Mouse (Mus musculus) limb, embryonic 12.5 days (tissue): ENCODE results near the gene Myzap. TPM values are rescaled to one million over a fixed set of nuclear protein-coding genes. Genes with fewer than 3 reads are reported as not detected.

Experiments
- ATAC-seq: fragments of 200-750 bp; cut with Nextera tagmentation; 2 replicates; pipeline ENCODE4 v1.8.0; 2017; ENCODE audit warnings: low read depth, moderate TSS enrichment; ENCODE audit not compliant: insufficient number of reproducible peaks, insufficient read depth, low FRiP score, low TSS enrichment
- H3K27ac ChIP-seq: fragments of 300-500 bp; sonication (generic); 2 replicates; pipeline ENCODE4 v1.5.1; 2016; ENCODE audit warnings: mild to moderate bottlenecking, moderate library complexity
- H3K27me3 ChIP-seq: fragments of 300-500 bp; sonication (generic); 2 replicates; pipeline ENCODE4 v1.6.1; 2016; ENCODE audit warnings: mild to moderate bottlenecking, moderate library complexity
- H3K36me3 ChIP-seq: fragments of 300-500 bp; sonication (generic); 2 replicates; pipeline ENCODE4 v1.6.1; 2016; ENCODE audit warnings: mild to moderate bottlenecking, moderate library complexity
- H3K4me1 ChIP-seq: fragments of 300-500 bp; sonication (generic); replicated peaks from 2 replicates; pipeline ENCODE4 v1.6.1; 2016
- H3K4me2 ChIP-seq: fragments of 300-500 bp; sonication (generic); 2 replicates; pipeline ENCODE4 v1.6.1; 2016; ENCODE audit warnings: mild to moderate bottlenecking, moderate library complexity
- H3K4me3 ChIP-seq: fragments of 300-500 bp; sonication (generic); replicated peaks from 2 replicates; pipeline ENCODE4 v1.5.1; 2016; ENCODE audit warnings: mild to moderate bottlenecking
- H3K9ac ChIP-seq: fragments of 300-500 bp; sonication (generic); replicated peaks from 2 replicates; pipeline ENCODE4 v1.6.1; 2016; ENCODE audit warnings: mild to moderate bottlenecking, moderate library complexity
- H3K9me3 ChIP-seq: fragments of 300-500 bp; sonication (generic); 2 replicates; pipeline ENCODE4 v1.6.1; 2016; ENCODE audit warnings: mild to moderate bottlenecking, moderate library complexity
- WGBS: fragments of 180-500 bp; shearing (Covaris S2); methylation state at CpG from one replicate; pipeline ENCODE4 v1.1.7; 2016; 5-methylcytosine and 5-hydroxymethylcytosine counted together
- polyA plus RNA-seq: library from polyadenylated mRNA; unstranded; fragments of >200 nt; fragmentation: Nextera tagmentation; extraction: Ambion mirVana; gene quantifications from 2 replicates; pipeline ENCODE4 v1.2.1, GENCODE M21; 2016

Gene Myzap
- polyA plus RNA-seq, 1 experiment from 2014 or later, result 10.0 TPM

DNA sequence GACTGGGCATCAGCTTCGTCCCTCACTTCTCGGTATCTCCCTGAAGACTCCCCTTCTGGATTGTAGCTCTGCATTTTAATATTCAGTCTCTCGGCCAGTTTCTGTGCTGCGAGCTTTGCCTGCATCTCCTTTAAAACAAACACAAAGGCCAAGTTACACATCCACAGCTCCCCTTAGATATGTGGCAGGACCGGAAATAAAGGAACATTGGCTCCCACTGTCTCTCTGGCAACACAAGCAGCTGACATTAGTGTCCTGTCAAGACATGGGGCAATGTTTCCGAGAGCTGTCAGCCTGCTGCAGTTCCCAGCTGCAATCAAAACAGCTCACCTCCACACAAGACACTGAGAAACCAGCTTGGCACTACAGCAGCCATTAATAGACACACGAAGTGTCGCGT, 112.7 kb downstream of the Myzap start:
- peaks cover 89% of the 10 kb centered on the region for H3K36me3 ChIP-seq
- 95% methylated on average over 9 of the region's 9 CpGs for WGBS
- no peaks in the 10 kb centered on the region for H3K27me3 ChIP-seq
- H3K9me3 ChIP-seq, result 0 out of 2 replicates have a peak, but pooled peaks cover 2% of the 10 kb centered on the region
- H3K4me2 ChIP-seq, result no peak overlapping the region
- H3K9ac ChIP-seq, result no peak overlapping the region
- H3K4me1 ChIP-seq, result peaks cover 15% of the 10 kb centered on the region
- H3K4me3 ChIP-seq, result no peak overlapping the region
- no peak for ATAC-seq
- no peak overlapping the region for H3K27ac ChIP-seq

DNA sequence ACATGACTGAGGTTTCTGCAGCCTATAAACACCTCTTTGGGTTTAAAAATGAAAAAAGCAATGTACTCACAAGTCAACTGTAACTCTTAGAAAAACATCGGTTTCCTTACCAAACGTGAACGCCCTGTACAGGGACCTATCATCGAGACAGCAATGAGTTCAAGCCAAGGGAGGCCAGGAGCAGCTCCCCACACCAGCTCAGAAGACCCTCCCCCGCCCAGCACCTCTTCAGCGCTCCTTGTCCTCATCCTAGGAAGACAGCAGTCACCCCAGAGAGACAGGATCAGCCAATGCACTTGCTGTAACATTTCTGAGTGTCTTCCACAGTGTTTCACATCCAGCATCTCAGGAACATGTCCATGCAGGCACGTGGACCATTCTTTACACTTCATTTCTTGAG, 113.6 kb downstream of the Myzap start:
- Histone ChIP-seq H3K4me3 (no peak overlapping the region), H3K36me3 (peaks cover 93% of the 10 kb centered on the region), H3K9me3 (0 out of 2 replicates have a peak, but pooled peaks cover 2% of the 10 kb centered on the region), H3K4me1 (peaks cover 9% of the 10 kb centered on the region; the same call in 1 of the 2 replicates), H3K27me3 (no peaks in the 10 kb centered on the region), H3K4me2 (no peak overlapping the region), H3K9ac (no peak overlapping the region), H3K27ac (no peak overlapping the region)
- WGBS, result 95% methylated on average over 7 of the region's 7 CpGs
- ATAC-seq, result no peak

DNA sequence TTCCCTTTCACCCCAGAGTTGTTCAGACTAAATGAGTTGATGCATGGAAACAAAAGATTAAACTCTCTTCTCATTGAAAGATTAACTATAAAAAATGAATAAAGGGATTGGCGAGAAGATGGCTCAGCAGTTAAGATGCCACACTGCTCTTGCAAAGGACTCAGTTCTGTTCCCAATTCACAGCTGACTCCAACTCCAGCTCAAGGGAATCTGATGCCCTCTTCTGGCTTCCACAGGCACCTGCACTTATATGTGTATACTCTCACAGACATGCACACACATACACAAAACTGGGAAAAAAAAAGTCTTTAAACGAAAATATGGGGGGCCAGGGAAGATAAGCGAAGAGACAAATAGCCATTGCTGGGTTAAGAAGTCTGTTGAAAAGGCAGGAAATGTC, 115.6 kb downstream of the Myzap start:
- no peaks in the 10 kb centered on the region for H3K27me3 ChIP-seq
- H3K27ac ChIP-seq, result no peak overlapping the region
- peaks cover 75% of the 10 kb centered on the region for H3K36me3 ChIP-seq
- H3K4me2 ChIP-seq, result no peak overlapping the region
- ATAC-seq, result no peak
- H3K4me3 ChIP-seq, result no peak overlapping the region
- 96% methylated on average over 3 of the region's 3 CpGs for WGBS
- H3K9me3 ChIP-seq, result 0 out of 2 replicates have a peak, but pooled peaks cover 2% of the 10 kb centered on the region
- no peaks in the 10 kb centered on the region for H3K4me1 ChIP-seq
- H3K9ac ChIP-seq, result no peak overlapping the region

DNA sequence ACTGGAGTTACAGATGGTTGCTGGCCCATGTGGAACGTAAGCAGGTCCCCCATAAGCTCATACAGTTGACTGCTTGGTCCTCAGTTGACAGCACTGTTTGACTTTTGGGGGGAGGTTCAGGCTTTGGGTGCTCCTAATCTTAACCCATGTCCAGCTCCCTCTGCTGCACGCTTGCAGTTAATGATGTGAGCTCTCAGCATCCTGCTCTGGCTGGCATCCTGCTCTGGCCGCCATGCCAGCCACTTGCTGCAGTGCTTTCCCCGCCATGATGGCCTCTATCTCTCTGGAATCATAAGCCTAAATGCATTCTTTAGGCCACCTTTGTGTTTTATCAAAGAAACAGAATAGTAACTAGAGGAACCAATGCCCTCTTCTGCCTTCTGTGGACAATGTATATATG, 116.6 kb downstream of the Myzap start:
- no peak overlapping the region for H3K4me3 ChIP-seq
- H3K36me3 ChIP-seq, result peaks cover 65% of the 10 kb centered on the region
- H3K4me1 ChIP-seq, result no peaks in the 10 kb centered on the region
- WGBS, result 93% methylated on average over 4 of the region's 4 CpGs
- no peak overlapping the region for H3K4me2 ChIP-seq
- H3K9ac ChIP-seq, result no peak overlapping the region
- no peak overlapping the region for H3K27ac ChIP-seq
- H3K27me3 ChIP-seq, result no peaks in the 10 kb centered on the region
- 0 out of 2 replicates have a peak, but pooled peaks cover 2% of the 10 kb centered on the region for H3K9me3 ChIP-seq
- no peak for ATAC-seq

DNA sequence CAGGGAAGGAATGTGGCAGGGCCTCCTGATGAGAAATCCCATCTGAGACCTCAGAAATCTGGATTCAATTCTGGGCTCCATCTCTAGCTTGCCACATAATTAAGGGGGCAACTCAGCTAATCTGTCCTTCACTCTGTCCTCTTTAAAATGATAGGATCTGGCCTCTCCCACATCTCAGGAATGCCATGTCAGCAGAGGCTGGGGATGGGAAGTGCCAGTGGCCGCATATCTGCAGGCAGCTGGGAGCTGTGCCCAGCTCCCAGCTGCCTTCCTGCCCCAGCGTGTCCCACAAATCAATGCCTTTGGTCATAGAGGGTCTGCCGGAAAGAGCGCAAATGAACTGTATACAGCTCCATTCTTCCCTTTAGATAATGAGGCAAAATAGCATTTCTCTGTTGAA, 124.7 kb downstream of the Myzap start:
- no peak overlapping the region for H3K27ac ChIP-seq
- H3K27me3 ChIP-seq, result no peaks in the 10 kb centered on the region; the same call in 1 of the 2 replicates
- WGBS, result 69% methylated on average over 4 of the region's 4 CpGs
- no peaks in the 10 kb centered on the region for H3K9me3 ChIP-seq
- no peak overlapping the region for H3K4me3 ChIP-seq
- ATAC-seq, result no peak
- no peaks in the 10 kb centered on the region for H3K36me3 ChIP-seq
- H3K4me1 ChIP-seq, result no peaks in the 10 kb centered on the region
- no peak overlapping the region for H3K4me2 ChIP-seq
- no peak overlapping the region for H3K9ac ChIP-seq

DNA sequence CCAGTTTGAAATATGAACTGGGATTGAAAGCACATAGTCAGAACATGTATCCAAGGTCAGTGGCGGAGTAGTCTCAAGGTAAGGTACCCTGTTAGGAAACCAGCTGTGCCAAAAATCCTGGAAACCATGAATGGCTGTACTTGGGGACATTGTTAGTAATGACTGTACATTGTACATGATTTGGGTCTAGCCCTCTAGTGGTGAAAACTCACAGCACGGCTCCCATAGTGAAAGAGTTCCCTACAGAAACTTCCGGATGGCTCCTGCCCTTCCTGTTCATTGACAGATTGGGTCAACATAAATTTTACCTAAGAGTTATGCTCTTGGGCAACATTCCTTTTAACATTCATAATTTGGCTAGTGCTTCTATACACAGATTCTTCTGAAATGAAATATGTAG, 126.0 kb downstream of the Myzap start:
- H3K4me3 ChIP-seq, result no peak overlapping the region
- 84% methylated on average over 3 of the region's 3 CpGs for WGBS

DNA sequence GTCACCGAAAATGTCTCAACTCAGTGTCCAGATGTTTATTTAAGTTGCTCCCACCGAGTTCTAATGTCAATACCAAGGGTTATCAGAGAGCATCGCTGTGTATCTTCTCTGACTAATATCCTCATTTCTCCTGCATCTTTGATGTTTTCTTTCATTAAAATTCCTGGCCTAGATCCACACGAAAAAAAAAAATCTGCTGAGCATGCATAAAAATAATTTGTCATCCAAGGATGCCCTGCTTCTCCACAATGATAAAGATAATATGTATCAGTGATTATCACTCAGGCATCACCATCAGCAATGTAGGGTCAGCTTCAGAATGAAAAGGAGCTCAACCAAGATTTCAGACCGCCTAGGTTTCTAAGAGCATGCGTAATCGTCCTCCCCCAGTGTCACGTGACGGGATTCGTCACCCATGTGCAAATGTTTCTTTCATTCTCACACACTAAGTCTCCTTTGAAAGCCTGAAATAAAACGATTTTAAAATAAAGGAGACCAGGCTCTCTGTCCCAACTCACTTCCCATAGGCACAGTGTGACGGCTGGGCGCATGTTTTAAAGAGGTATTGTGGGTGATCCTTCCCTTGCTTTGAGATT, 129.0 kb downstream of the Myzap start:
- 80% methylated on average over 13 of the region's 13 CpGs for WGBS
- no peak overlapping the region for H3K4me2 ChIP-seq
- H3K4me1 ChIP-seq, result no peaks in the 10 kb centered on the region
- H3K36me3 ChIP-seq, result no peaks in the 10 kb centered on the region
- no peak overlapping the region for H3K9ac ChIP-seq
- H3K4me3 ChIP-seq, result no peak overlapping the region
- no peak for ATAC-seq
- H3K27ac ChIP-seq, result no peak overlapping the region
- H3K9me3 ChIP-seq, result no peaks in the 10 kb centered on the region
- no peaks in the 10 kb centered on the region; the same call in 1 of the 2 replicates for H3K27me3 ChIP-seq

More for the DNA sequence above, 126.0 kb downstream of the Myzap start:
- H3K9me3 ChIP-seq, result no peaks in the 10 kb centered on the region
- H3K4me1 ChIP-seq, result no peaks in the 10 kb centered on the region
- no peak overlapping the region for H3K9ac ChIP-seq
- no peak for ATAC-seq
- H3K27me3 ChIP-seq, result no peaks in the 10 kb centered on the region; the same call in 1 of the 2 replicates
- H3K27ac ChIP-seq, result no peak overlapping the region
- H3K36me3 ChIP-seq, result no peaks in the 10 kb centered on the region
- H3K4me2 ChIP-seq, result no peak overlapping the region

DNA sequence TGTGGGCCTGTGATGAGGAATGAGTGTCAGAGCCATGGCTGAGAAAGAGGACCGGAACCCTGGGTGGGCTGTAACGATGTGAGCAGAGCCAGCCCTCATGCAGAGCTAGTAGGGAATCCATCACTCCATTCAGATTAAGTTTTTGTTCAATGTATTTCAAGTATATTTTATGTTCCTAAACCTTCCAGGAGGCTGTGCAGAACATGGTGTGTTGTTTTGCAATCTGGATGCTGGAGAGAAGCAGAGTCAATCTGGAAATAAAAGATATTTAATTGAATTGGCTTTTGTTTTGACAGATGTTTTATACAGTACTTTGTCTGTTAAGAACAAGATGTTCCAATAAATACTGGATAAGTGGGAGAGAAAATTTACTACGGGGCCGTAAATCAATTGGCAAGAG, 135.4 kb downstream of the Myzap start:
- Histone ChIP-seq H3K4me1 (no peaks in the 10 kb centered on the region), H3K36me3 (no peaks in the 10 kb centered on the region), H3K4me2 (no peak overlapping the region), H3K27ac (no peak overlapping the region), H3K9ac (no peak overlapping the region), H3K27me3 (no peaks in the 10 kb centered on the region), H3K9me3 (peaks cover 6% of the 10 kb centered on the region; the same call in 1 of the 2 replicates), H3K4me3 (no peak overlapping the region)
- WGBS, result 62% methylated on average over 4 of the region's 4 CpGs
- ATAC-seq, result no peak

Other genes with a start within 250 kb of the Myzap start
- gene Polr2m, start 106.4 kb downstream of the Myzap start, polyA plus RNA-seq, result 610 and 611 TPM in 2 replicates
- gene Cgnl1, start 179.2 kb upstream of the Myzap start, polyA plus RNA-seq, result 8.8 and 9.2 TPM in 2 replicates